Mouse (Mus musculus): Measurements from ENCODE around the gene Cfap161.

Cfap161 gene

DNA sequence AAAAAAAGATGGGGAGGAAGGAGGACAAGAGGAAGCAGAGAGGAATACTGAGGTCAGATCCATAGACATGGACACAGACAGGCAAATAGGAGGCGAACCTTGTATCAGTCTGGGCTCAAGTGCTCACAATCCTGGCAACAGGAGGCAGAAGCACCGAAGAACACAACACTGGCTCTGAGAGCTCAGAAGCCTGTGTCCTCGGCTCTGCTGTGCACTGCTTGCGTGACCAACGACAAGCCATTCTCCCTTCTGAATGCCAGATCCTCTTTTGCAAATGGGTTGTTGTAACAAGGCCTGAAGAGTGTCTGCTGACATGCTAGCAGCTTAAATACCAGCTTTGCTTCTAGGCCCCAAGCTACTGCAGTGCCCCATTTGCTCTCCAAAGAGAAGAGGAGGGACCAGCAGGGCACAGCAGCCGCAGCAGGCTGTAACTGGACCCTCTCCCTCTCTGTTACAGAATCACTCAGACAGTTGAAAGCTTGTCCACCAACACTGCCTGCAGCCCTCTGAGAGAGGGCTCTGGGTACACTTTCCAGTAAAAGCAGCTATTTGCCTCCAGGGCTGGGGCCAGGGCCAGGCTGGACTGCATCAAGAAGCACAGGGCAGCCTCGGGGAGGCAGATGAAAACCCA lies 54.9 kb downstream of the Cfap161 start:
- DNase-seq (ENCODE audit: low spot score in 2 of 2), result no peak

DNA sequence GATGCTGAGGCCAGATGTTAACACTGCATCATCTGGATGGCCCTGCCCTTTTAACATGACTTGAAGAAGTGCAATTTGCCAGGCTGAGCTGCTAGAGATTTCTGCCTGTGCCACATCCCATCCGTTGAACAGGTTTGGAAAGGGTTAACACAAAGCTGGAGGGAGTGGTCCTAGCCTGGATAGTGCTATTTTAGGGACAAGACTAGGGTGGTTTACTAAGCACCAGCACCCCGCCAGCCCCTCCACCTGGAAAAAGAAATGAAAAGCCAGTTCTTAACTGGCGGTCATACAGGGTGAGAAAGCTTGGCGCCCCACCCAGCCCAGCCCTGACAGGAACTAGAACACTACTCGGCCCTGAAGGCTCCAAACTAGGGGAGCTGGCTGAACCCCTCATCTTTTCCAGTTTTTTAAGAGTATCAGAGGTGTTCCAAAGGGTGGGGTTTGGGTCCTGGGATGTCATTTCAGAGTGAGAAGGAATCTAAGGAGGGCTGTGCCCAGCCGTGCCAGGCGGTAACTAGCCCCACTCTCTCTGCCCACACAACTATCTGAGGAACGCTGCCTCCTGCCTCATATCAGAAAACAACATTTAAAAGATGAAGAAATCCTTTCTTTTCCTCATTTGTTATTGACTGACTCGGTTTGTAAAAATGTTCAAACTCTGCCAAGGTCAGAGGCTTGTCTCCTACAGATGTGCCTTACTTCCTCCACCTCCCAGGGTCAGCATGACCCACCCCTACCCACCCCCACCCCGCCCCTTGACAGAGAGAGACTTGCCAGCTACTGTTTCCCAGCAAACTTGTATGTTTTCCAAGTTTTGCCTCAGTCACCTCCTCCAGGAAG lies 55.8 kb downstream of the Cfap161 start:
- no peak for DNase-seq (ENCODE audit: low spot score in 2 of 2)

DNA sequence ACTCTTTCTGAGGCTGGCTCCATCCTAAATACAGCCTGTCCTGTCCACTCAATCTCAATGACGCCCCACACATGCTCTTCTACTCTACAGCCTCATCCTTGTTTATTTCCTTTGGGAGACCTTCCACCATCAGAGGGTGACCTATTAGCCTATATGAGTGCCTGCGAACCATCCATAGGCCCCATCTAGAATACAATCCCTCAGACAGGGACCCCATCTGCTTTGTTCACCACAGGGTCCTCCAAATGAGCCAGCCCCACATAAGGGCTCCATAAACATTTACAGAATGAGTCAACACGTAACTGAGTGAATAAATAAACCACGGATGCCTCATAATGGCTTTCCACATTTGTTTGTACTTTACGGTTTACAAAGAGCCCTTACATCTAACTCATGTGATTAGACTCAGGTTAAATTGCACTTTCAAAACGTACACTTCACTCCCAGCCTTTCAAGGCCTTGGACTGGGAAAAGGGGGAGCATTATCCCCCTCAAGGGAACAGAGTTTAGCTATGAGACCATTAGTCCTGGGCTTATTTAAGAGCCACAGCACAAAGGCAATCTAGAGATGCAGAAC lies 56.7 kb downstream of the Cfap161 start:
- DNase-seq (ENCODE audit: low spot score in 2 of 2), result no peak

DNA sequence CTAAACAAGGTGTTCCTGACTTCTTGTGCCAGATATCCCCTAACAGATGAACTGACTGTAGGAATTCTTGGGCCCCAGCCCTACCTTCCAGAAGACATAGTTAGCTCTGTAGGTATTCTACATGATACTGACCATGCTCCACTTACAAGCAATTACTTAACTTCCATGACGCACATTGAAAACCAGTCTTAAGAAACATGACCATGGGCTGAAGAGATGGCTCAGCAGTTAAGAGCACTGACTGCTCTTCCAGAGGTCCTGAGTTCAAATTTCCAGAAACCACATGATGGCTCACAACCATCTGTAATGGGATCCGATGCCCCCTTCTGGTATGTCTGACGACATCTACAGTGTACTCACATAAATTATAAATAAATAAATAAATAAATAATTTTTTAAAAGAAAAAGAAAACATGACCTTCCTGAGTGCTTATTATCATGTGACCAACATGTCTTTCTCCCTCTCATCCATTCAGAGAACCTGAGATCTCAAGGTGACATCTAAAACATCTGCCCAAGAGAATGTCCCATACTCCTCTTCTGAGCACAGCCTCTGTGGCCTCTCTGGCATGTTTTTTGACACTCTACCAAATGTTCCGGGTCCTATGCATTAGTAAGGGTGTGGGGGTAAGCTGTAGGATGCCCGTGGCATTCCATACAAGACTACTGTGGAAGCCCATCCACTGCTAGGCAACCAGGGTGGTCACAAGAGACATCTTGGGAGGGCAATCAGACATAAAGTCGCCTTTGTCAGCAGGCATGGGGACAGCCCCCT lies 58.2 kb downstream of the Cfap161 start:
- no peak for DNase-seq (ENCODE audit: low spot score in 2 of 2)

DNA sequence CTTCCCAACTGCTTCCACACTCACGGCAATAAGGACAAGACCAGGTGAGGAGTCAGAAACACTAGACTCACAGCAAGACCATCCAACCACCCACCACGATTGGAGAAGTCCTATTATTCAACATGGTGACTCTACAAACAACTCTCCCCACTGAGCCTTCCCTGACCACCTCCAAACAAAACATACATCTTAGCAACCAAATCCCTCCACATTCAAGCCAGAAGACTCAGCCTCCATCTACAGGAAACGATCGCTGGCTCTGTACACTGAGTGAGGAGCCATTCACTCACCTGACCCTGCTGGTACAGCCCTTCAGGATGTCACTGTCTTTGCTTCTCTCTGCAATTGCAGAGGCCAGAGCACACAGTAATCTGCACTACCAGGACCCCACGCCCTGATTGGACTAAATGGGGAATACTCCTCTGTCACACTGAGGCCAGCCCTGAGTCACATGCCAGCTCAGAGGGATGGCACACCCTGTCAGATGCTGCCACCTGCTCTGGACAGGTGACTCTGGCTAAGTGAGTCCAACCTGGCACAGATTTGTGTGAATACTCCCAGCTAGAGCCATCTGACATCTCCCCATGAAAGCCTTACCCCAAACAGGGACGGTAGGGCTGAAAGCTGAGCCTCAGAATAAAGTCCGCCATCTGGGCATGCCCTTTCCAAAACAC lies 59.4 kb downstream of the Cfap161 start:
- DNase-seq (ENCODE audit: low spot score in 2 of 2), result no peak

DNA sequence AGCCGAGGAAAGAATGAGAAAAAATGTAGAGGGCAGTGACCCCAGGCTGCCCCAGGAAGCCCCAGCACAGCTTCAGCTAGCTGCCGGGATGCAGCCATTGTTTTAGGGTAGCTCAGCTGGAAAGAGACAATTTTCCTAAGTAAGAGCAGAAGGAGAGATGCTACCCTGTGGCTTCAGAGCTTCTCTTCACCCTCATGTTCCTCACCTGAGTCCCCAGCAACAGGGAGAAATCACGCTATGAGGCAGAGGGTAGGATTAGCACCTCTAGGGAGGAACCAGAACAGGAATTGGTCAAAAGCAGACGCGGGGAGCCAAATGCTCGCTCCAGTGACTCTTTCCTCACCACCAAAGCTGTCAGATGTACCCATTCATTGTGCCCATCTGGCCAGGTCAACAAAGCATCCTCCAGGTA lies 60.0 kb downstream of the Cfap161 start:
- no peak for DNase-seq (ENCODE audit: low spot score in 2 of 2)

DNA sequence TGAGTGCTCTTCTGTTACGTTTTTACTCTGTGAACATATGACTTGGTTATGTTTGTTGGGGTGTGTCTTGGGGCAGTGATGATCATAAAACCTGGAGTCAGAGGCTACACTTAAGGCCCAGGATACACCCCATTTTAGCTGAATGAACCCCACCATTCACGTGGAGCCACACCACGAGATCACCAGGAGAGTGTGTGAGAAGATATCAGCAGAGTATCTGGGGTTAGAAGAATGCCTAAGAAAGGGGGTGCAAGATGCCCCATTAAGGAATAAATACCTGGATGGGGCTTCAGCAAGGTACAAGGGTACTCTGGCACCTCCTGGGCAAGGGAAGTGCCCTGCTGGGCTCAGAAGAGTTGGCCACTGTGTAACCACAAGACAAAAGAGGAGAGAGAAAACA lies 60.4 kb downstream of the Cfap161 start:
- no peak for DNase-seq (ENCODE audit: low spot score in 2 of 2)

DNA sequence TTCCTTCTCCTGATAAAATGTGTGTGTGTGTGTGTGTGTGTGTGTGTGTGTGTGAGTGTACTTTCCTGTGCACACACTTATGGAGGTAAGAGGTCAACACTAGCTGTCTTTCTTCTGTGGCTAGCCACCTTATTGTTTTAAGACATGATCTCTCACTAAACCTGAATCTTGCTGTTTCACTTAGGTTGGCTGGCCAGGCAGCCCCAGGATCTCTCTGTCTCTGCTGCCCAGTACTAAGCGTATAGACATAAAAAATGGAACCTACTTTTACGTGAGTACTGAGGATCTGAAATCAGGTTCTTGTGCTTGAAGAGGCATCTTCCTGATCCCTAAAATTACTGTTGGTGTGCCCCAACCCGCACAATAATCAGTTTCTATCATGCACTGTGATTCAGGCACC lies 61.9 kb downstream of the Cfap161 start:
- DNase-seq (ENCODE audit: low spot score in 2 of 2), result no peak

DNA sequence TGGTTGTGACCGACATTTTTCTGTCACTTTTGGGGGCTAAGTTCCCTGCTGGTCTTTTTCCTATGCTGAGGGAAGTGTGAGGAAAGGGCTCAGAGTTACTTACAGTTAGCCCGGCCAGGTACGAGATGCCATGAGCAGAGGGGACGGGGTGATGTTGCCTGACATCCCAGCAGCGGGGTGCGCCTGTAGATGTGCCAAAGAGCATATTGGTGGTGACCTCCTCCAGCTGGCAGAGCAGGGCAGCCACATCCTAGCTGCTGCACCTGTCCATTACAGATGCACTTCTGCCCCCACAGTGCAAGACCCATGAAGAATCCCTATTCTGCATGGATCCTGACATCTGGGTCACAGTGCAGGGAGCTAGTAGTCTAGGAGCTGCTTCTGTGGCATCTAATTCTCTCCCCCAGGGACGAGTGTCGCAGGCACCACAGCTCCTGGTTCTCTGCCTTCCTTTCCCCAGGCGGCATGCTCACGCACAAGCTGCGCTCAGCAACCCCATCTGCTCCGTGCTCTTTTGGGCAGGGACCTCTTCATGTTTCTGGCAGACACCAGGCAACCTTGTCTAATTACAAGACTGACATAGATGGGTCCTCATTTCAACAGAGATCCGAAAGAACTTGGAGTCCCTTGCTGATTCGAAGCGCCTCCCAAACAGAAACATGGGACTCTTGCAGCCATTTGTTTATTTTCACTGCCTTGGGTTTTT lies 62.6 kb downstream of the Cfap161 start:
- DNase-seq (ENCODE audit: low spot score in 2 of 2), result no peak

DNA sequence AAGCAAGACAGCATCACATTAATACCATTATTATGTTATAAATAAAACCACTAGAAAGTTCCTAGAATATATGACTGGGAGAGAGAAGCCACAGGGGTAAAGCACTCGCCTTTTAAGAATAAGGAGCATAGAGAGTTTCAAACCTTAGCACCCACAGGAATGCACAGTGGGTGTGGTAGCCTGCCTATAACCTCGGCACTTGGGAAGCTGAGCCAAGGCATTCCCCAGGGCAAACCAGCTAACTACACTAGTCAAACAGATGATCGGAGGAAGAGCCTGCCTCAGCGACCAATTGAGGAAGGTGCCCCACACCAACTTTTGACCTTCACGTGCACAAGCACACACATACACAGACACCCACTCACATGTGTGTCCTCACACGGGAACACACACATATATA lies 63.4 kb downstream of the Cfap161 start:
- no peak for DNase-seq (ENCODE audit: low spot score in 2 of 2)

DNA sequence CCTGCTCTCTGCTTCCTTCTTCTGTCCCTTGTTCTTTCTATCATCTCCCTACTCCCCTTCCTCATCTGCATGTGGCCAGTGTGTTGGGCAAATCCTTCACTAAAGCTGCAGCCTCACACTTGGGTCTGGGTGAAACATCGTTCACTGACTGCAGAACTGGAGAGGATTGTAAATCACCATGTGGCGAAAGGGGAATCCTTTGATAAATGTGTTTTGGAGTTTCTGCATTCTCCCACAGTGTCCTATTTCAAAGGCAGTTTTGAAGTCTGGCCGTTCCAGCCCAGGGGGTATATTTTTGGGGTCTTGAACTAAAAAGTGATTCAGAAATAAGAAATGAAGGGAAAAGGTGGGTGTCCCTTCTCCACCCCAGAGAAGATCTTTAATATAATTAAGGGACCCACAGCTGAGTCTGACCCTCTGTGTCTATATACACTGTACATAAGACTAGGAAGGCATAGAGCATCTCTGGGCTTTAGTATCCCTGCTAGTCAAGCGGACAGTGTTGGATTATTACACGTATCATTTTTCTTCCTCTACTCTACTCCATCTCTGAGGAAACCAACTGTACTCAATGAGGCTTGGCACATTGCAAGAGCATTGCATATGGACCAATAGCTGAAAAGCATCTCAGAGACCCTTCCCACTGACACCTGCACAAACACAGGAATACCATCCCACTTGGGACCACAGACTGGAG lies 67.6 kb downstream of the Cfap161 start:
- no peak for DNase-seq (ENCODE audit: low spot score in 2 of 2)

DNA sequence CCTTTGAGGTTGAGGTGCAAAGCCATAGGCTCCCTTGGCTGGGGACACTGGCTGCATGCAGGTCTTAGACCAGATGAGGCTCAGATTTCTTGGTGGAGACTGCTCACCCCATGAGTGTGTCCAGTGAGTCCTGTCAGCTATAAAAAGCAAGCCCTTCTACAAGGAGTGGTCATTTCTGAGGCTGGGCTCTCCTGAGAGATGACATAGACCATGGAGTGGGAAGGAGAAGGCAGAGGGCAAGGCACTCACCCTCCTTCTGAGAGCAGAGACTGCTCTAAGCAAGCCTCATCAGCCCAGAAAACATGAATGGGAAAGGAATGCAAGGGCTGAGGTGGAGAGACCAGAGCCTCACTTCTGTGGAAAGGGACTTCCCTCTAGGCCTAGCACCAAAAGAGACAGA lies 68.9 kb downstream of the Cfap161 start:
- DNase-seq (ENCODE audit: low spot score in 2 of 2), result no peak

DNA sequence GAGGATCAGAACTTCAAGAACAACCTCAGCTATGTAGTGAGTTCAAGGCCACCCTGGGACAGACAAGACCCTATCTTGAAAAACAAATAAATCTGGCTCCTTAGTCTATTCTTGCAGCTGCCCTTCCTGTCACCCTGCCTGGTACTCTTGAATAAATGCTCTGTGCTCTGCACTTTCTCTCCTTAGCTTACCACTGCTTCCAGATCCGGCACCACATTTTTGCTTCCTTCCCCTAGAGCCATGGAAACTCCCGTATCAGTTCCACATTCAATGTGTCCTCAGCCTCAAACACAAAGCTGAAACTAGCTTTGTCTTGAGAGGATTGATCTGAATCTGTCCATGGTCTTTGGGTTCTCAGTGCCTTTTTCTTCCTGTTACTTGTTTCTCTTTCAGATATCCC lies 70.1 kb downstream of the Cfap161 start:
- no peak for DNase-seq (ENCODE audit: low spot score in 2 of 2)

Data from thymus, postnatal 10 days (tissue).